Mouse (Mus musculus) embryo, embryonic 11 days (tissue): Measurements from ENCODE around the gene Irs4.
A peak's percentile ranks its signal among the peaks of the same experiment; 100 is the strongest.

Source experiments
- DNase-seq: peaks from one replicate; pipeline ENCODE4 v3.0.0-alpha.2; 2015

Irs4 gene

DNA sequence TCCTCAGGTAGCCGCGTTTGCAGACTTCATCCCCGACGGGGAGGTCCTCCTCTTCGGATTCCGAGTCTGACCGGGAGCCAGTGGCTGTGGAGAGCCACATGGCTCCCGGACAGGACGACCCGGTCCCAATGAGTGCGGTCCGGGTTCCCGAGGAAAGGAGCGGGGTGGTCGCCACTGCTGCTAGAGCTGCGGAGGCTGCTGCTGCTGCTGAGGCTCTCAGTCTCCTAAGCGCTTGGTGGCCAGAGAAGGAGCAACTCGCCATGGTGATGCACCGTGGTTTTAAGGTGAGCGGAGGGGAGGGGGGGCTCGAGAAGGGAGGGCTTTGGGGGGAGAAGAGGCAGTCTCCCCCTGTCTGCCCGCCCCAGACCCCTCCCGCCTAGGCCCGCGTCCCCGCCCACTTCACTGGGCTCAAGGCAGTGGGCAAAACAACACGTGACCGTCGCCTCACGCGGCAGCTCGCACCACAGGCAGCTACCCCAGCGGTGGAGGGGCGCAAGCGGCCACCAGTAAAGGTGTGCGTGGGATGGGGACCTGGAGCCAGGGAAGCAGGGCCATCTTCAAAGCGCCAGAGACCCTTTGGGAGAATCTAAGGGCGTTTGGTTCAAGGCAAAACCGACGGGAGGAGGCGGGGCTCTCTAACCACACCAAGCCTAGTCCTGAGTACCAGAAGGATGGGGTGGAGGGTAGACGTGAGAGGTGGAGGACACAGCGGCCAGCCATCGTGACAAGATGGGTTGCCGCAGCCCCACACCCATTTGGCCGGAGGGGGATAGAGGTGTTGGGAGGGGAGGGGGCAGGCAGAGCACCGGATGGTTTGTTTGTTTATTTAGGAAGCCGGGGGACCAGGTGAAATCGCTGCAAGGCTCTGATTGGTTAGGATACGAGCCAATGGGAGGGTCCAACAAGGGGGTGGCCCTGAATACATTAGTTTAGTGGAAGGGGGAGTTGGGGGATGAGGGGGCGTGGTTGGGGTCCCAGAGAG is at the start of gene Irs4:
Gene Irs4 (minus strand): TSS at position 327 of the 982 bp plus-strand sequence.
- peak; percentile 63 for DNase-seq

DNA sequence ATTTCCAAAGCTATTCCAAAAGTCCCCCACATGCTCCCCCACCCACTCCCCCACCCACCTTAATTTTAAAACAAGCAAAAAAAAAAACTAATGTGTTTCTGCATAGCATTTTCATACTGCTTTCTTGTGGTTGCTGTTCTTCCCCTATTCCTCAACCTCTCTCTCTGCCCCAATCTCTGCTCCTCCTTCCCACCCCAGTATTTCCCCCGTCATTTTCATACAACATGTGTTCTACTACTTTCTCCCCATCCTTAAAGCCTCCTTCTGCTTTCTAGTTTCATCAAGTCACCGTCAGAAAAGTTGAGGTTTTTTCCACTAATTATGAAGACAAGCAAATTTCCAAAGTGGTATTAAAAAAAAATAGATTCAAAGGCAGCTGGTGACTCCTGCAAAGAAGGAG is 25.3 kb upstream of the Irs4 start:
- DNase-seq: no peak

DNA sequence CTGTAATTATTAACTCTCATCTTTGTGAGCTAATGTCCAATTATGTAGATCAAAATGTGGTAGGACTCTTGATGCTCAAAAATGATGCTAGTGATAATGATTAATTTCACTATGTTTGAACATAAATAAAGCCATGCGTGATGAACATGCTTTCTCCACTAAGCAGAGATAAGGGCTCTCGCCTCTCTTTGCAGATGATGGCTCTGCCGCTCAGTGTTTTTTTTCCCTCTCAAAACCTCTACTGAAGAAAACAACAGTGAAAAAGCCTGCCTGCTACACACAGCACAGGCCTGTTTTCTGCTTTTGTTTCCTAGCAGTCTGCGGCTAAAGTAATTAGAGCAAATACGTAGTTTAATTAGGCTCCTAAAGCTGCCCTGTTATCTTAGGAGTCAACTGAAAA is 4.5 kb upstream of the Irs4 start:
- DNase-seq: no peak

DNA sequence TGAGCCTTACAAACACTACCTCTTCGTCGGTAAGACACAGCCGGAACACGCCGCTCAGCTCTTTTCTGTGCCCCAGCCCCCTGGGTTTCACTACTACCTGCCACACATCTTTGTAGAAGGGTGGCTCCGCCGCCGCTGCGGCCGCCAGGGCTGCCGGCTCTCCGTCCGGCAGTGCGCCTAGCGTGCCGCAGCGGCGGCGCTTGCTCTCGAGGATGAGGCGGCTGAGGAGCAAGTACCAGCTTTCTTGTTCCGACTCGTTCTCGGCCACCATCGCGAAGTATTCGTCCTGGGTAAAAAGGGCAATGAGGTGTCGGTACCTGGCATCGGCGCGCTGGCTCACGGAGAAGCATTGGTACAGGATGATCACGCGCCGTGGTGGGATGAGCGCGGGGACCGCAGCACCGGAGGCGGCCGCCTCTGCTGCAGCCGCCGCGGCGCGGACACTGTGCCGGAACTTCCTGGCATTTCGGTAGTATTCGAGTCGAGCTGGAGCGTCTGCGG is 622 bp downstream of the Irs4 start:
- peak; percentile 47 for DNase-seq

DNA sequence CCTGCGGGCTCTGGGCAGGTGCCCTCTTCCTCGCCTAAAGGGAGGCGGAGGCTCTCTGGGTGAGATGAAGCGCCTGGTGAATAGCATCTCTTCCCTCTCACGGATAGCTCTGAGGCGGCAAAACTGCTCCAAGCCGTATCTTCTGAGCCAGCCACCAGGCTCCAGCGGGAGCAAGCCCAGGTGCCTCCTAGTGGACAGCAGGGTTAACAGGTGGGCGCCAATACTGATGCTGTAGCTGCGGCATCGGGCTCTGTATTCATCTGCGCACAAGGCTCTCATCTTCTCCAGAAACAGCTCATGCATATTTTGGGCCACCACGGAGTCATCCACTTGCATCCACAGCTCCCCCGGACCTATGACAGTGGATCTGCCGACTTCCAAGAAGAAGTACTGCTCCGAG is 1.1 kb downstream of the Irs4 start:
- peak; percentile 54 for DNase-seq

DNA sequence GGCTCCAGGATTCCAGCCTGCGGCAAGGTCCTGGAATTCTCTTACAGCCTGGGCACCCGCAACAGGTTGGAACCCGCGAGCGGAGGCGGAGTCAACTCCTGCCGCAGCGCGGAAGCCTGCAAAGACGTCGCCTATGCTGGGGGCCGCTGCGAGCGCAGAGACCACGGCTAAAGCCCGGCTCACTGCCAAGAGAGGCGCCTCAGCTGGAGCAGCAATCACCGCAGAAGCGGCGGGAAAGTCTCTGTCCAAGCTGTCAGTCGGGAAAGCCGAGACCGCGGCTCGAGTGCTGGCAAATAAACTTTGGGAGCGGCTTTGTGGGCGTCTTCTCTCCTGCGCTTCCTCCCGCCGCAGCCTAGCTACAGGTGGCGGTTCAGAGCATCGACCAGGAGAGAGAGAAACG is 3.3 kb downstream of the Irs4 start:
- DNase-seq: peak; percentile 53
